Mouse (Mus musculus) erythroblast, embryonic 14.5 days (primary cell): ENCODE measurements around the gene Ccdc47.

Source experiments
- GATA1 ChIP-seq: IDR thresholded peaks from 2 replicates; pipeline ENCODE4 v1.6.1; 2012; ENCODE audit warnings: low read length, inconsistent platforms, mixed read lengths
- TAL1 ChIP-seq: IDR thresholded peaks from 3 replicates; pipeline ENCODE4 v1.6.1; 2012; ENCODE audit warnings: low read length, inconsistent platforms, mixed read lengths

GRCm38 (mm10) chr11:106175081-106175480 is 41.1 kb downstream of the Ccdc47 start:
- TF ChIP-seq GATA1 (no peak), TAL1 (no peak)
